Mouse (Mus musculus) neural tube, embryonic 13.5 days (tissue): ENCODE results near the gene Fam229b. TPM values are rescaled to one million over a fixed set of nuclear protein-coding genes. Genes with fewer than 3 reads are reported as not detected.
A peak's percentile ranks its signal among the peaks of the same experiment; 100 is the strongest.

ENCODE experiments used
- ATAC-seq: fragments of 200-750 bp; cut with Nextera tagmentation; 2 replicates; pipeline ENCODE4 v1.8.0; 2017; ENCODE audit warnings: low read depth, mild to moderate bottlenecking, moderate TSS enrichment, moderate library complexity
- H3K27ac ChIP-seq: fragments of 300-500 bp; sonication (generic); replicated peaks from 2 replicates; pipeline ENCODE4 v1.5.1; 2015; ENCODE audit warnings: moderate library complexity, mild to moderate bottlenecking, inconsistent platforms
- H3K27me3 ChIP-seq: fragments of 300-500 bp; sonication (generic); 2 replicates; pipeline ENCODE4 v1.6.1; 2015; ENCODE audit warnings: mild to moderate bottlenecking, inconsistent platforms
- H3K36me3 ChIP-seq: fragments of 300-500 bp; sonication (generic); 2 replicates; pipeline ENCODE4 v1.6.1; 2015; ENCODE audit warnings: mild to moderate bottlenecking, inconsistent platforms
- H3K4me1 ChIP-seq: fragments of 300-500 bp; sonication (generic); replicated peaks from 2 replicates; pipeline ENCODE4 v1.6.1; 2015; ENCODE audit warnings: inconsistent platforms
- H3K4me2 ChIP-seq: fragments of 300-500 bp; sonication (generic); 2 replicates; pipeline ENCODE4 v1.6.1; 2015; ENCODE audit warnings: inconsistent platforms, mild to moderate bottlenecking, moderate library complexity
- H3K4me3 ChIP-seq: fragments of 300-500 bp; sonication (generic); 2 replicates; pipeline ENCODE4 v1.5.1; 2015; ENCODE audit warnings: mild to moderate bottlenecking, inconsistent platforms
- H3K9ac ChIP-seq: fragments of 300-500 bp; sonication (generic); 2 replicates; pipeline ENCODE4 v1.6.1; 2015; ENCODE audit warnings: moderate library complexity, mild to moderate bottlenecking, inconsistent platforms
- H3K9me3 ChIP-seq: fragments of 300-500 bp; sonication (generic); 2 replicates; pipeline ENCODE4 v1.6.1; 2016; ENCODE audit warnings: inconsistent platforms
- WGBS: fragments of 180-500 bp; shearing (Covaris S2); methylation state at CpG from one replicate; pipeline ENCODE4 v1.1.7; 2015; 5-methylcytosine and 5-hydroxymethylcytosine counted together
- polyA plus RNA-seq: library from polyadenylated mRNA; unstranded; fragments of >200 nt; fragmentation: Nextera tagmentation; extraction: Ambion mirVana; gene quantifications from 2 replicates; pipeline ENCODE4 v1.2.1, GENCODE M21; 2015

The Fam229b gene
- 30.2 and 37.0 TPM in 2 replicates for polyA plus RNA-seq

DNA sequence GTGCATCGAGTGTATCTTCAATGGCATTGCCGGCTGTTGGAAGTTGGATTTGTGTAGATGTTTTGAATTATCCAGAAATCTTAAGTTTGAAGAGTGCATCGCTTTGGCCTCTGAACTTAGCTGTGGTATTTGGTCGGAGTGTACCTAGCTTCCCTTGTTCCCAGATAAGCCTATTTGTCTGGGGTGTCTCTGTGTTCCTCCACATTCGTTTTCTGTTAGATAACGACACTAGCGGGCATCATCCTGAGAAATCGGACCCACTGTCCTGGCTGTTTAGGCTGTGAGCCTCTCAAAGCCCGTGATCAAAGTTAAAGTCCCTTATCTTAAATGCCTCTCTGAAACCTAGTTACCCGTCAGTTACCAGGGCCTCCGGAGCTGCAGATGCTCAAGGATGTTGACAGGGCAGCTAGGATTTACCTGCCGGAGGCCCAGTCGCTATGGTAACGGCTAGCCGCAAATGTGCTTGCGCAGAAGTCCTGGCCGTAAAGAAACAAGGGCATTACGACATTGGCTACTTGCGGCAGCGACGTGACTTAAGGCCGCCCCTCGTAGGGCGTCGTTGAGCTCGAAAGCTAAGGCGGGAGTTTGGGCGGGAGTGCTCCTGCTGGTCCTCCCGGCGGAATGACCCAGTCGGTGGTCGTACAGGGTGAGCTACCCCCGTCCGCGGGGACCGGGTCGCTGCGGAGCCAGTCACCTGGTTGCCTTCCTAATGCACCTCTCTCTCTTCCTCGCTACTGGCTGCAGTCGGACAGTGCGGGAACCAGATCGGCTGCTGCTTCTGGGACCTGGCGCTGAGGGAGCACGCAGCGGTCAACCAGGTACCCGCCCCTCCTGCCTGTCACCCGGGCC is at the start of gene Fam229b, which contains the start of gene Tube1:
Gene Fam229b, minus strand, starts transcription at position 453 of the 849 bp plus-strand sequence.
Gene Tube1, plus strand, starts transcription at position 515 of the 849 bp plus-strand sequence.
- no peaks in the 10 kb centered on the region for H3K27me3 ChIP-seq
- H3K4me3 ChIP-seq: peak within 1 kb of the TSS; percentile 74
- no peaks in the 10 kb centered on the region for H3K9me3 ChIP-seq
- H3K36me3 ChIP-seq: peaks cover 14% of the 10 kb centered on the region
- peak within 1 kb of the TSS; percentile 93 for H3K4me2 ChIP-seq
- H3K27ac ChIP-seq: peak within 1 kb of the TSS; percentile 85
- peaks cover 22% of the 10 kb centered on the region for H3K4me1 ChIP-seq
- peak within 1 kb of the TSS; percentile 83 for H3K9ac ChIP-seq
- WGBS: 5% methylated on average over 47 of the region's 47 CpGs
- ATAC-seq: peak; percentile 92

GRCm38 (mm10) chr10:39176981-39177380 is 43.3 kb upstream of the Fam229b start:
- Histone ChIP-seq H3K4me3 (no peak overlapping the region), H3K9me3 (peaks cover 4% of the 10 kb centered on the region; the same call in 1 of the 2 replicates), H3K9ac (no peak overlapping the region), H3K27me3 (no peaks in the 10 kb centered on the region), H3K4me2 (no peak overlapping the region), H3K36me3 (no peaks in the 10 kb centered on the region), H3K4me1 (peaks cover 28% of the 10 kb centered on the region), H3K27ac (no peak overlapping the region)
- 92% methylated on average over 5 of the region's 5 CpGs for WGBS
- no peak for ATAC-seq

DNA sequence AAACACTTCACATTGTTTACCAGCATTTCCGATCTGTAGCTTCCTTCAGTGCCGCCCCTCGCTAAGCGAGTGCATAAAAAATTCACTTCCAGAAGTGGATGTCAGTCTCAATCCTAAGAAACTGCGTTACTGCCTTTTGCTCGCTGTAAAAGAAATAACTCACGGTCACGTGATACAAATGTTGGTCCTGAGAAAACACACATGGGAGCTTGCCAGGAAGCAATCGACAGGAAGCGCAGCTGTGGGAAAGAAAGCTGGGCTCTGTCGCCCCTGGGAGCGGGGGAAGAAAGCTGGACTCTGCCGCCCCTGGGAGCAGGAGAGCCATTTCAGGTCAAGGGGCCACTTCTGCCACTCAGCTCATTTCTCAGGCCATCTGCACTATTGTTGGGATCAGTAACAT is 39.4 kb upstream of the Fam229b start:
- Histone ChIP-seq H3K4me1 (peaks cover 43% of the 10 kb centered on the region), H3K9me3 (peaks cover 3% of the 10 kb centered on the region; the same call in 1 of the 2 replicates), H3K36me3 (no peaks in the 10 kb centered on the region), H3K27me3 (no peaks in the 10 kb centered on the region), H3K4me2 (peak overlapping the region; percentile 73), H3K4me3 (0 out of 2 replicates have a peak overlapping the region, but pooled peaks have one; percentile 8), H3K27ac (peak overlapping the region; percentile 98), H3K9ac (peak overlapping the region; percentile 56; the same call in 1 of the 2 replicates)
- ATAC-seq: no peak
- 19% methylated on average over 13 of the region's 13 CpGs for WGBS

DNA sequence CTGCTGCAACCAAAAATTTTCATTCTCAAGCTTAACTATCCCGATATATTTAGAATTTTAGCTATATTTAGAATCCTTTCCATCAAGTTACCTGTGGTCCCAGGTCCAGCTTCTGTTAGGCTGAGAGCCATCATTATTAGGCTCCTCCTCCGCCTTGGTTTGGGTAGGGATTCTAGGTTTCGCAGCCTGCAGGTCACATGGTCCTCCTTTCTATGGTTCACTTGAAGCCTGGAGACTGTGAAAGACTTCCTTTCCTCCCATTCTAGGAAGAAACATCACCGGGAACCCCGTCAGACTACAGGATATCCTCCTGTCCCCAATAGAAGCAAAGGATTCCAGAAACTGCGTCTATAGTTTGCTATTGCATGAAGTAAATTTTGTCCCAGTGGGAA is 38.8 kb upstream of the Fam229b start:
- no peaks in the 10 kb centered on the region for H3K27me3 ChIP-seq
- H3K27ac ChIP-seq: peak overlapping the region; percentile 98
- peak overlapping the region; percentile 40 for H3K4me3 ChIP-seq
- H3K9ac ChIP-seq: peak overlapping the region; percentile 56
- peak overlapping the region; percentile 73 for H3K4me2 ChIP-seq
- H3K4me1 ChIP-seq: peaks cover 43% of the 10 kb centered on the region
- no peak for ATAC-seq
- H3K9me3 ChIP-seq: no peaks in the 10 kb centered on the region
- 63% methylated on average over 6 of the region's 6 CpGs for WGBS
- H3K36me3 ChIP-seq: no peaks in the 10 kb centered on the region

- peak overlapping the region; percentile 98 for H3K27ac ChIP-seq
- peak overlapping the region; percentile 40 for H3K4me3 ChIP-seq
- H3K36me3 ChIP-seq: no peaks in the 10 kb centered on the region
- 9% methylated on average over 26 of the region's 26 CpGs for WGBS
- H3K9me3 ChIP-seq: no peaks in the 10 kb centered on the region
- peak overlapping the region; percentile 72 for H3K9ac ChIP-seq
- peak; percentile 88 for ATAC-seq
- peaks cover 43% of the 10 kb centered on the region for H3K4me1 ChIP-seq
- no peaks in the 10 kb centered on the region for H3K27me3 ChIP-seq
- H3K4me2 ChIP-seq: peak overlapping the region; percentile 73
Measured at GRCm38 (mm10) chr10:39171603-39172539, 38.2 kb upstream of the Fam229b start.

- Histone ChIP-seq H3K4me1 (peaks cover 48% of the 10 kb centered on the region), H3K9ac (peak overlapping the region; percentile 72), H3K4me2 (peak overlapping the region; percentile 73), H3K27me3 (no peaks in the 10 kb centered on the region), H3K9me3 (no peaks in the 10 kb centered on the region), H3K4me3 (peak overlapping the region; percentile 40), H3K36me3 (no peaks in the 10 kb centered on the region), H3K27ac (peak overlapping the region; percentile 98)
- peak; percentile 96 for ATAC-seq
- WGBS: under 1% methylated on average over 19 of the region's 19 CpGs
Measured at GRCm38 (mm10) chr10:39171134-39171533, 37.4 kb upstream of the Fam229b start.

DNA sequence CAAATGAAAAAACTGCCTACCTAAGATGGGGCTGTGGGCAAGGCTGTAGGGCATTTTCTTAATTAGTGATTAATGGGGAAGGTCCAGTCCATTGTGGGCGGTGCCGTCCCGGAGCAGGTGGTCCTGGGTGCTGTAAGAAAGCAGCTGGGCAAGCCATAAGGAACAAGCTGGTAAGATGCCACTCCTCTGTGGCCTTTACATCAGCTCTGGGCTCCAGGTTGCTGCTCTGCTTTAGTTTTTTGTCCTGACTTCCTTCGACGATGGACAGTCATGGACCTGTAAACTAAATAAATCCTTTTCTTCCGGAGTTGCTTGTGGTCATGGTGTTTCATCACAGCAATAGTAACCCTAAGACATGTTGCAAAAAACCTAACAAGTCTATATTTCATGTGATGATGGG is 37.0 kb upstream of the Fam229b start:
- 11% methylated on average over 6 of the region's 6 CpGs for WGBS
- ATAC-seq: peak; percentile 10; the same call in 1 of the 2 replicates
- peak overlapping the region; percentile 73 for H3K4me2 ChIP-seq
- 0 out of 2 replicates have a peak overlapping the region, but pooled peaks have one; percentile 8 for H3K4me3 ChIP-seq
- peaks cover 52% of the 10 kb centered on the region for H3K4me1 ChIP-seq
- H3K9ac ChIP-seq: peak overlapping the region; percentile 72
- no peaks in the 10 kb centered on the region for H3K9me3 ChIP-seq
- no peaks in the 10 kb centered on the region for H3K36me3 ChIP-seq
- H3K27ac ChIP-seq: peak overlapping the region; percentile 98
- no peaks in the 10 kb centered on the region for H3K27me3 ChIP-seq

- Histone ChIP-seq H3K9ac (peak overlapping the region; percentile 72; the same call in 1 of the 2 replicates), H3K27me3 (no peaks in the 10 kb centered on the region), H3K9me3 (no peaks in the 10 kb centered on the region), H3K27ac (peak overlapping the region; percentile 98), H3K36me3 (no peaks in the 10 kb centered on the region), H3K4me1 (peaks cover 58% of the 10 kb centered on the region), H3K4me3 (no peak overlapping the region), H3K4me2 (peak overlapping the region; percentile 73)
- no peak for ATAC-seq
- 10% methylated on average over 8 of the region's 8 CpGs for WGBS
Measured at GRCm38 (mm10) chr10:39170181-39170580, 36.5 kb upstream of the Fam229b start.

- ATAC-seq: no peak
- H3K4me1 ChIP-seq: peaks cover 56% of the 10 kb centered on the region
- peak overlapping the region; percentile 73 for H3K4me2 ChIP-seq
- H3K27me3 ChIP-seq: no peaks in the 10 kb centered on the region
- 51% methylated on average over 9 of the region's 9 CpGs for WGBS
- no peak overlapping the region for H3K4me3 ChIP-seq
- no peaks in the 10 kb centered on the region for H3K36me3 ChIP-seq
- no peaks in the 10 kb centered on the region for H3K9me3 ChIP-seq
- no peak overlapping the region for H3K9ac ChIP-seq
- H3K27ac ChIP-seq: peak overlapping the region; percentile 98; the same call in 1 of the 2 replicates
Measured at GRCm38 (mm10) chr10:39169642-39170041, 35.9 kb upstream of the Fam229b start.

- H3K4me2 ChIP-seq: no peak overlapping the region
- WGBS: 85% methylated on average over 11 of the region's 11 CpGs
- H3K9me3 ChIP-seq: no peaks in the 10 kb centered on the region
- H3K27ac ChIP-seq: no peak overlapping the region
- H3K4me3 ChIP-seq: no peak overlapping the region
- H3K36me3 ChIP-seq: no peaks in the 10 kb centered on the region
- peaks cover 46% of the 10 kb centered on the region for H3K4me1 ChIP-seq
- H3K9ac ChIP-seq: no peak overlapping the region
- no peak for ATAC-seq
- no peaks in the 10 kb centered on the region for H3K27me3 ChIP-seq
Measured at GRCm38 (mm10) chr10:39167611-39168010, 33.9 kb upstream of the Fam229b start.

GRCm38 (mm10) chr10:39165632-39166115 is 32.0 kb upstream of the Fam229b start:
- ATAC-seq: peak; percentile 25; the same call in 1 of the 2 replicates
- no peaks in the 10 kb centered on the region for H3K9me3 ChIP-seq
- peak overlapping the region; percentile 56 for H3K9ac ChIP-seq
- no peaks in the 10 kb centered on the region for H3K27me3 ChIP-seq
- peak overlapping the region; percentile 29 for H3K4me3 ChIP-seq
- no peaks in the 10 kb centered on the region for H3K36me3 ChIP-seq
- H3K27ac ChIP-seq: peak overlapping the region; percentile 87
- H3K4me1 ChIP-seq: peaks cover 38% of the 10 kb centered on the region
- WGBS: 22% methylated on average over 11 of the region's 11 CpGs
- H3K4me2 ChIP-seq: peak overlapping the region; percentile 48
